Mouse (Mus musculus) thymus, adult 18-20 months (tissue): ENCODE measurements around the gene Cldn13.

Source experiments
- DNase-seq, 2 experiments: peaks; one replicate each; pipeline ENCODE4 v3.0.0; 2022; ENCODE audit warnings: mixed read lengths in 2 of 2

Cldn13 gene

GRCm38 (mm10) chr5:134933281-134933680, 18.0 kb upstream of the Cldn13 start:
- peak in 1 of 2 experiments; percentile 60 for DNase-seq

DNA sequence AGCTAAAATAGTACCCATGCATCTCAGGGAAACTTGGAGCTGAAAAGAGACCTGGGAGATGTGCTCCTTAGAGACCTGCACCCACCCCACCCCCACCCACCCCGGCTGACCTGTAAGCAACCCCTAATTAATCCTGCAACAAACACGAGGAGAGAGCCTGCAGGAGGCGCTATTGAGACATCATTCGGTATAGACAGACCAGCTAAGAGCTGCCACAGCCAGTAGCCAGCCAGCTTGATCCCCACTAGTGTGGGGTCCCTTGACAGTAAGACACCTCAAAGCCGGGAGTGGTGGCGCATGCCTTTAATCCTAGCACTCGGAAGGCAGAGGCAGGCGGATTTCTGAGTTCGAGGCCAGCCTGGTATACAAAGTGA, 17.6 kb upstream of the Cldn13 start:
- peak in 1 of 2 experiments; percentile 66 for DNase-seq

DNA sequence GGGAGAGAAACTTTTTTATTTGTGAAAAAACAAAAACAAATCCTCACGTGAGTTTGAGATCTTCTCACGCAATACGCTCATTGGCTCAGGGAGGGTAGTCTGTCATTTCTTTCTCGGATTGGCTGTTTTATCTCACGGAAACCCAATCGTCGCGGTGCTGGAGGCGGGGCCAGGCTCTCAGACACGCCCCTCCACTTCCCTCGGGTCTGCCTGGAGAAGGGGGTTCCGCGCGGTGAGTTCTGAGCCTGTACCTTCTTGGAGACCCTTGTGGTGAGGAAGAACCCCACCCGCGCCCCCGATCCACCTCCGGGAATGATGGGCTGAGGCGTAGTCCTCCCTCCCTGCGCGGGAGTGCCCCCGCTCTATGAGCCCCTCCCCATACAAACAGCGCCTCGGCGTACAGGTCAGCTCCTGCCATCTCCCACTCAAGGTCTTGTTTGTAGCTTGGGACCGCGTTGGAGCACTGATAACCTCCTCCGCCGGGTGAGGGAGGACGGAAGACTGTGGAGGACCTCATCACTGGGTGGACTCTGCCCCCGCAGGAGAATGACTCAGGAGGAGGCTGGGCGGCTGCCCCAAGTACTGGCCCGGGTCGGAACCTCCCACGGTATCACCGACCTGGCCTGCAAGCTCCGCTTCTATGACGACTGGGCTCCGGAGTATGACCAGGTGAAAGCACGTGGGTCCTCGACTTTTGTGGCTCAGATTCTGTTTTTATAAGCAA, 17.0 kb upstream of the Cldn13 start, which contains the start of gene Mettl27:
Mettl27 (plus strand) TSS at position 190 of the 724 bp plus-strand sequence.
- peak; percentile 87 to 93 for DNase-seq

DNA sequence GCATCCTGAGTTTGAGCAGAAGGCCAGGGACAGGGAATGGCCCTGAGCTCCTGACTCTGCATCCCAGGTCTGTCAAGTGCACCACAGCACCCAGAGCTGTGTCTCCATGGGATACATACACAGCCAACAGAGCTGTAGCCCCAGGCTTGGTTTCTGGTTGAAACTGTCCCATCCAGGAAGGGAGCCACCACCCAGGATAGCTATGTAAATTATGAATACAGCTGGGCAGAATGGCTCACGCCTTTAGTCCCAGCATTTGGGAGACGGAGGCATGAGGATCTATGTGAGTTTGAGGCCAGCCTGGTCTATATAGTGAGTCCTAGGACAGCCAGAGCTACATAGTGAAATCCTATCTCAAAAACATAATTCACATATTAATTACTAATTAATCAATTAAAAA, 14.7 kb upstream of the Cldn13 start:
- DNase-seq, result no peak

GRCm38 (mm10) chr5:134926726-134927125, 11.4 kb upstream of the Cldn13 start:
- no peak for DNase-seq

DNA sequence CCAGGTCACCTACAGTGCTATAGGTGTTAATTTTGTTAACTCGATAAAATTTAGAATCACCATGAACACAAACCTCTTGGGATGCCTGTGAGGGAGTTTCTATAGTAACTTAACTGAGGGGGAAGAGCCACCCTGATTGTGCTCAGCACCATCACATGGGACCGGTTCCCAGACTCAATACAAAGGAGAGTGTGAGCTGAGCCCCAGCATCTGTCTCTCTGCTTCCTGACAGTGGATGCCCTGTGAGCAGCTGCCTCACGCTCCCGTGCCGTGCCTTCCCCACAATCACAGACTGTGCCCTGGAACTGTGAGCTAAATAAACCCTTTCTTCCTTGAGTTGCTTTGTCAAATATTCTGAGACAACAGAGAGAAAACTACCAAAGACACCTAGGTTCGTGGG, 7.8 kb upstream of the Cldn13 start:
- DNase-seq, result no peak

- DNase-seq, result no peak
Observed at GRCm38 (mm10) chr5:134921106-134921505, 5.8 kb upstream of the Cldn13 start.

DNA sequence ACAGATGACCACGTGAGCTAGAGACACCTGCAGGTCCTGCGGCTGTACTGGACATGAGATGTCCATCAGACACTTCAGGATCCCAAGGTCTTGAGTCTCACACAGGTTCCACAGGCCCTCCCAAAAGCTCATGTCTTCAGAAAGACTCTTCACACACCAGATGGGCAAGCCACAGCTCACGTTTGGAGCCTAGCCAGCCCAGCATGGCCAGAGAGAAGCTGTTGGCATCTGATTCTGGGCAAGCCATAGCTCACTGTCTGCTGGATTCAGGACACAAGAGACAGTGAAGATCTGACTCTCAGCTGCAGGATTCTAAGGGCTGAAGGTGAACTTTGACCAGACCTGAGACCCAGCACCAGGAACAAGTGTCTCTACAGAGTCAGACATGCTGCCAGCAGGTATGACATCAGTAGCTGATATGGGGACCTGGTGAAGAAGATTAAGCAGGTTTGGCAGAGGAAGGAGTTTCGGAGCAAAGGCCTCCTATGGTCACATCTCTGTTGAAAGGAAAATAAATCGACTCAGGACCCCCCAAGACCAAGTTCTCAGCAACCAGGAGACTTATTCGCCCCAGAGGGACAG, 4.9 kb upstream of the Cldn13 start:
- no peak for DNase-seq

DNA sequence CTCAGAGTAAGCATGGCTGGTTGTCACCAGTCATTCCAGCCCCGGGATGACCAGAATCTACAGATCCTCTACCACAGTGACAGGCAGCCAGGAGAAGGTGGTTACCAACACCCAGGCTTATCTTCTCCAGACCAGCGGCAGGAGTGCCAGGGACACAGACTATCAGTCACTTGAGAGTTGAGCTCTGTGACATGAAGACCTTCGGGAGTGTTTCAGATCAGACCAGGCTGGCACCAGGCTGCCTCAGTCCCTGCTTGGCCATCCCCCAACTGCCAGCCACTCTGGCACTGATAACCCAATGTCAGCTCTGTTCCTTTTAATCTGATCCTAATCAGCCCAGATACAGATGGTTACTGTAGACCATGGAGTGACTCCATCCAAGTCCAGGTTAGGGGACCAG, 3.8 kb upstream of the Cldn13 start:
- no peak for DNase-seq

GRCm38 (mm10) chr5:134918071-134918832, 2.9 kb upstream of the Cldn13 start:
- peak in 1 of 2 experiments; percentile 48 for DNase-seq

GRCm38 (mm10) chr5:134914510-134914909, 816 bp downstream of the Cldn13 start:
- DNase-seq, result no peak

DNA sequence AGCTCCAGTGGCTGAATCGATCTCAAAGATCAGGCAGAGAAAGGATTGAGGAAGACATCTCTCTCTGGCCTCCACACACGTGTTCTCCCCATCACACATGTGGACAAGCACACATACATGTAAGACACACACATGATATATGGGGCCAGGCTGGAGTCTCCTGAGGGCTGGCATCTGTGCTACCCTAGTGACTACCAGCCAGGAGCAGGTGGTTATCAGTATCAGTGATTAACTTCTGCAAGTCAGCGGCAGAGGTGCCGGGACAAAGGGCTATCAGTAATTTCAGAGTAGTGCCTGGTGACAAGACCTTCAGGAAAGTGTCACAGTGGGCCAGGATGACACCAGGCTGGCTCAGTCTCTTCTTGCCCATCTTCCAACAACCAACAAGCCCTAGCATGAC, 1.6 kb downstream of the Cldn13 start:
- no peak for DNase-seq

GRCm38 (mm10) chr5:134913352-134913751, 2.0 kb downstream of the Cldn13 start:
- DNase-seq, result no peak

GRCm38 (mm10) chr5:134911901-134912300, 3.4 kb downstream of the Cldn13 start:
- DNase-seq, result no peak

- DNase-seq, result peak; percentile 82 to 84
Observed at GRCm38 (mm10) chr5:134907135-134907534, 8.2 kb downstream of the Cldn13 start.

DNA sequence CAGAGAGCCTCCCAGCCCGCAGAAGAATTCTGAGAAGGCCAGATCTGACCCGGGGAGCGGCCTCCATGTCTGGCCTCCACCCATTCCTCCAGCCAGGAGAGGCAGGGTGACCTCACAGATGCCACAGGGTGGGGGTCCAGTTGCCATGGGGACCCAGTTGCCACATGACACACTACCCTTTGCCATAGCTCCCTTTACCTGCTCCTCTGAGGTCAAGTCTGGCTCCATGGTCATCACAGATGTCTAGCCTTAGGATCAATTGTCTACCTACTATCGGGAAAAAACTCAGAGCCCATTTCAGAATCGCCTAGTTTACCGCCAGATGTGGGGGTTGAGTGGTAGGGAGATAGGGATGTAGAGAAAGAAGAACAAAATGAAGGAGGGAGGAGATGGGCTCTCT, 8.7 kb downstream of the Cldn13 start, which contains the start of gene Tmem270:
Tmem270 (minus strand) TSS at position 101 of the 400 bp plus-strand sequence.
- no peak for DNase-seq

- no peak for DNase-seq
Observed at GRCm38 (mm10) chr5:134901644-134902027, 13.7 kb downstream of the Cldn13 start.

DNA sequence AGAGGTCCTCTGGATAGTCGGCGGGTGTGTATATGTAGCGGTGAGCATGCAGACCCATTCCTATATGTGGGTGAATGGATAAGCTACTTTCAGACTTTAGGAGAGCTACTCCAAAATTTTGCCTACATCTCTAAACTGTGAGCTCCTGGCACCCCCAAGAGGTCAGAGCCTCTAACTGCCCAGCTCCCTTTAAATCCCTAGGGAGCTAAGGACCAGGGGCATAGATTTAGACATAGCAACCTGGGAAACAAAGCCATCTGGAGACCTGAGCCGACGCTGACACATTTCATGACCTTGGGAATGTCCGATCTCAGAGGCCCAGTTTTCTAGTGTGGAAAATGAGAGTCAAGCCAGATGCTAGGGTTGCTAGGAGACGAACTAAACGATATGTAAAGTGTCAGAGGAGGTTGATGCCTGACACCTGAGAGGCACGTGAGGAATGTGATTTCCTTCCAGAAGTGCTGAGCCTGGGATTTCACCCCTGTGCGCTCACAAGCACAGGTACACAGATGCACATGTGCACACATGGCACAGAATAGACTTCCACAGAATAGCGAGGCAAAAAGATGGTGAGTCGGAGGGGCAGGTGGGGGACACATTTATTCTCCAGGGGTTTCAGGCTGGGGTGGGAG, 14.2 kb downstream of the Cldn13 start:
- no peak for DNase-seq

DNA sequence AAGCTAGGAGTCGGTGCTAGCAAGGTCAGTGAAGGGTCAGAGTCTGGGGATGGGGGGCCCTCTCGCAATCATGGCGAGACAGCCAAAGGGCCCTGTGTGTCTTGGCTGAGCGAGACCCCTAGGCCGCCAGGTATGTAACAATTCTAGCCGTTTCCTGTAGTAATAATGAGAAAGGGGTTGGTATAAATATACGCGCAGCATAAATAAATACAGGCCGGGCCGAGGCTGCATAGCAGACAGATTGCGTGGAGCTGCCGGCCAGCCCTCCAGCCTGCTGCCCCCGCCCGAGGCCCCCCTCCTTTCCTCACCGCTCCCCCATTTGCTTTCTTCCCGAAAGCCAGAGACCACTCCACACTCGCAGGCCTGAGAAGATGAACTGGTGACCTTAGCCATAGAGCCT, 17.7 kb downstream of the Cldn13 start:
- DNase-seq, result no peak

GRCm38 (mm10) chr5:134896965-134897364, 18.4 kb downstream of the Cldn13 start:
- DNase-seq, result no peak

GRCm38 (mm10) chr5:134895291-134895690, 20.0 kb downstream of the Cldn13 start:
- no peak for DNase-seq

DNA sequence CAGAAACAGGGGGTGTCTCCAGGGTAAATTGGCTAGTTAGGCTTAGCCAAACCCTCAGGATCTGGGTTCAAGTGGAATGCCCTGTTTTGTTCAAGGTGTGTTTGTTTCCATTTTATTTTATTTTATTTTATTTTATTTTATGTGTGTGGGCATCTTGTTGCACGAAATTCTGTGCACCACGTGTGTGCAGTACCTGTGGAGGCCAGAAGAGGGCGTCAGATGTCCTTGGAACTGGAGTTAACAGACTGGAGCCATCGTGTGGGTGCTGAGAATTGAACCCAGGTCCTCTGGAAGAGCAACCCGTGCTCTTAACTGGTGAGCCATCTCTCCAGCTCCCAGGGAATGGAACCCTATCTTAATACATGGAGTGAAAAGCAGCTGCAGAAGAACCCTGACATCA, 22.6 kb downstream of the Cldn13 start:
- no peak for DNase-seq

DNA sequence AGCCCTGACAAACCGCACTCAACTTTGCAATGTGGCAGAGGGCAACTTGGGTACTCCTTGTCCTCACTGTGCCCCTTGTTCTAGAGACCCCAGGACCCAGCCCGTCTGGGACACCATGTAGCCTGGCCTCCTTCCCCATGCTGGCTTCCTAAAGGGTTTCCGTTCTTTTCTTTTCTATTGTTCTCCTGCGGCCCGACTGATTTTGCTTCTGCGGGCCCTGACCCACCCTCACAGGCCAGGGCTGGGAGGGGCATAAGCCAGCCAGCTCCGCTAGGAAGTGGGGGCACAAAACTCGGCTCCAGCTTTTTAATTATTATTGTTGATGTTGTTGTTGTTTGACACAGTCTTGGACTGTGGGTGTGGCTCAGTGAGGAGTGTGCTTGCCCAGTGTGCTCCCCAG, 23.8 kb downstream of the Cldn13 start:
- DNase-seq, result no peak
